Mouse (Mus musculus) embryonic fibroblast, embryonic 13.5 days (primary cell): ENCODE measurements around the gene Krt7.

Experiments
- CTCF ChIP-seq: IDR thresholded peaks from 2 replicates; pipeline ENCODE4 v1.5.1; 2011; ENCODE audit warnings: mild to moderate bottlenecking, control low read depth, low read length, moderate library complexity, borderline replicate concordance; ENCODE audit not compliant: insufficient read depth
- POLR2A ChIP-seq: IDR thresholded peaks from 2 replicates; pipeline ENCODE4 v1.6.1; 2011; ENCODE audit warnings: low read depth, mild to moderate bottlenecking, control low read depth, low read length, moderate library complexity

- TF ChIP-seq CTCF (no peak), POLR2A (no peak)
Observed at GRCm38 (mm10) chr15:101396466-101396865, 14.4 kb upstream of the Krt7 start.
